Mouse (Mus musculus) heart, postnatal 14 days (tissue): ENCODE results near the gene Psmb6. TPM values are rescaled to one million over a fixed set of nuclear protein-coding genes. Genes with fewer than 3 reads are reported as not detected.
"Not testable (repeated sequence)": the region's sequence is repeated elsewhere in the genome, so short reads cannot be mapped to it uniquely, and the experiment has no call there.

Experiments used
- DNase-seq, 2 experiments: peaks; one replicate each; pipeline ENCODE4 v3.0.0; 2021 to 2022
- intact Hi-C: fragments of 180-260 bp; cut with DNase I; formaldehyde crosslinking; loops from one replicate; pipeline ENCODE4 v1.15.1; 2025
- total RNA-seq, 2 experiments: library from RNA; stranded (reverse); gene quantifications; 2 replicates each; pipeline ENCODE4 v1.2.3; 2021

Psmb6 gene
- total RNA-seq, 2 experiments from 2014 or later: 231 to 238 TPM

GRCm38 (mm10) chr11:70563470-70564275 is 38.5 kb downstream of the Psmb6 start:
- intact Hi-C loops: loop anchor here (2.0 kb wide), 1 partner anchor 41 kb away; no protein-coding TSS in a partner anchor

GRCm38 (mm10) chr11:70564276-70564873 is 39.2 kb downstream of the Psmb6 start:
- no peak for DNase-seq
- intact Hi-C loops: no loop called here

More at GRCm38 (mm10) chr11:70563470-70564275, 38.5 kb downstream of the Psmb6 start:
- peak; percentile 34 to 39 for DNase-seq

- DNase-seq: no peak
- intact Hi-C loops: no loop called here
These were observed 41.4 kb downstream of the Psmb6 start for GRCm38 (mm10) chr11:70566586-70566985.

GRCm38 (mm10) chr11:70570614-70571013 is 45.4 kb downstream of the Psmb6 start:
- DNase-seq, intact Hi-C loops: not testable (repeated sequence)

- intact Hi-C loops: no loop called here
- DNase-seq: no peak
These were observed 46.5 kb downstream of the Psmb6 start for GRCm38 (mm10) chr11:70571641-70572040.

- intact Hi-C loops: no loop called here
- DNase-seq: no peak
These were observed 47.3 kb downstream of the Psmb6 start for GRCm38 (mm10) chr11:70572348-70572902.

GRCm38 (mm10) chr11:70573872-70574271 is 48.7 kb downstream of the Psmb6 start:
- no peak for DNase-seq
- intact Hi-C loops: no loop called here

- no peak for DNase-seq
- intact Hi-C loops: no loop called here
These were observed 52.0 kb downstream of the Psmb6 start for GRCm38 (mm10) chr11:70577201-70577600.

Other genes with a start within 250 kb of the Psmb6 start
- under 1 TPM; 0.14 to 0.44 TPM for gene Alox12e, start 202.7 kb upstream of the Psmb6 start, total RNA-seq
- gene Alox15, start 173.3 kb upstream of the Psmb6 start, total RNA-seq: 1 to 10 TPM; 5.2 to 8.1 TPM
- gene Pelp1, start 115.3 kb upstream of the Psmb6 start, total RNA-seq: 10 to 100 TPM; 19.8 to 22.9 TPM
- gene Arrb2, start 92.7 kb upstream of the Psmb6 start, total RNA-seq: 10 to 100 TPM; 13.8 to 17.0 TPM
- 1 to 10 TPM; 7.3 to 8.5 TPM for gene Med11, start 73.4 kb upstream of the Psmb6 start, total RNA-seq
- gene Zmynd15, start 65.9 kb upstream of the Psmb6 start, total RNA-seq: 1 to 10 TPM; 2.9 to 4.7 TPM
- gene Cxcl16, start 65.4 kb upstream of the Psmb6 start, total RNA-seq: 1 to 10 TPM; 7.3 to 9.5 TPM
- 1 to 10 TPM; 1.2 to 1.3 TPM for gene Tm4sf5, start 20.1 kb upstream of the Psmb6 start, total RNA-seq
- gene Vmo1, start 10.8 kb upstream of the Psmb6 start, total RNA-seq: under 1 TPM in 1 of 2 experiments, not detected in 1; 0.45 TPM
- not detected for gene Gltpd2, start 6.2 kb upstream of the Psmb6 start, total RNA-seq
- gene Gm40193, start 7.6 kb downstream of the Psmb6 start, total RNA-seq: not detected
- 1 to 10 TPM; 7.7 to 8.4 TPM for gene Pld2, start 14.7 kb downstream of the Psmb6 start, total RNA-seq
- 10 to 100 TPM; 42.2 to 44.1 TPM for gene Mink1, start 37.5 kb downstream of the Psmb6 start, total RNA-seq
- not detected for gene 4930544D05Rik, start 90.5 kb downstream of the Psmb6 start, total RNA-seq
- not detected for gene Chrne, start 93.8 kb downstream of the Psmb6 start, total RNA-seq
- gene Gp1ba, start 113.8 kb downstream of the Psmb6 start, total RNA-seq: under 1 TPM; 0.17 to 0.22 TPM
- 10 to 100 TPM; 52.0 to 54.4 TPM for gene Rnf167, start 121.9 kb downstream of the Psmb6 start, total RNA-seq
- gene Slc25a11, start 122.1 kb downstream of the Psmb6 start, total RNA-seq: 100 to 1,000 TPM; 438 to 444 TPM
- 100 to 1,000 TPM; 326 to 379 TPM for gene Pfn1, start 129.3 kb downstream of the Psmb6 start, total RNA-seq
- gene Eno3, start 131.8 kb downstream of the Psmb6 start, total RNA-seq: 1,000 to 10,000 TPM; 1,878 to 1,971 TPM
- 10 to 100 TPM; 83.4 to 84.4 TPM for gene Spag7, start 144.0 kb downstream of the Psmb6 start, total RNA-seq
- gene Camta2, start 162.7 kb downstream of the Psmb6 start, total RNA-seq: 10 to 100 TPM; 38.3 to 40.0 TPM
- 1 to 10 TPM; 3.0 to 4.7 TPM for gene Inca1, start 174.8 kb downstream of the Psmb6 start, total RNA-seq
- gene Kif1c, start 175.2 kb downstream of the Psmb6 start, total RNA-seq: 100 to 1,000 TPM; 322 to 323 TPM
- 1 to 10 TPM; 8.3 to 8.7 TPM for gene Zfp3, start 238.8 kb downstream of the Psmb6 start, total RNA-seq